Mouse (Mus musculus): ENCODE measurements around the gene Cxcr6.

DNA sequence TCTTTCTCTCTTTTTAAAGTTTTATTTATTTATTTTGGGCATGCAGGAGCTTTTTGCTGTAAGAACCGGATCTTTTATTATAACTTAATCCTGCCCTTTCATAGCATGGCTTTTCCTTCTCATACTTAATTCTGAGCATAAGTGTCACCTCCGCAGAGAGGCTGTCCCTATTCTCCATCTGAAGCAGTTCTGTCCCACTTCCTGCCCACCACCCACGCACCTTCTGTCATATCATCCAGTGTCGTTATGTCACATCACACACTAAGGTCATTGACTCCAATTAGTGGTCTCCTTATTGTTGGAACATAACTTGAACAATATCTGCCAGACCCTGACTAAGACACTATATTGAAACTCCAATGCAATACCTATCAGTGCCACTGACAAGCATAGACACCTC is 47.6 kb upstream of the Cxcr6 start:
- TF ChIP-seq CHD2 (IDR thresholded peaks at IDR 0.05; ENCODE audit: low read depth, low read length) (no peak), ZNF384 (IDR thresholded peaks at IDR 0.05; ENCODE audit: low read depth, low read length) (no peak), ZC3H11A (IDR thresholded peaks at IDR 0.05; ENCODE audit: borderline replicate concordance, low read depth, low read length) (no peak), HCFC1 (IDR thresholded peaks at IDR 0.05; ENCODE audit: borderline replicate concordance, insufficient read depth, low read length) (no peak)

Measured in ES-E14 (cell line).